ENCODE assay signal across 21 mouse cellular contexts in genomic region chr3:52003663-52004062, GRCm38 (mm10).
A peak's percentile ranks its signal among the peaks of the same experiment; 100 is the strongest.
DNase-seq lines count a peak whose midpoint lies in the region; ATAC-seq and TF ChIP-seq lines count a peak whose summit lies in the region.
"Had no signal": no experiment of that assay in that cellular context is flagged by ENCODE, and none has a peak within 500 bp of the region (broad histone marks: within the 10 kb centered on the region; RNA-seq: fewer than 3 reads in every experiment).

No protein-coding gene starts in this region.

- H3K4me3 ChIP-seq in heart, embryonic 10.5 days: no peak overlapping the region
- no peak overlapping the region for H3K4me3 ChIP-seq in stomach, embryonic 16.5 days (replicated peaks; ENCODE audit: low read length)
- no peak overlapping the region for H3K4me3 ChIP-seq in stomach, postnatal 0 days (ENCODE audit: low read depth, low read length)
- H3K4me3 ChIP-seq in myocyte: no peak overlapping the region

- no peak overlapping the region for H3K9ac ChIP-seq in stomach, embryonic 16.5 days (ENCODE audit: low read length)
- no peak overlapping the region for H3K9ac ChIP-seq in stomach, postnatal 0 days (ENCODE audit: low read length)

- 93% methylated on average over 6 of the region's 6 CpGs for WGBS in heart, embryonic 10.5 days
- WGBS in stomach, embryonic 16.5 days: 73% methylated on average over 6 of the region's 6 CpGs
- 68% methylated on average over 6 of the region's 6 CpGs for WGBS in stomach, postnatal 0 days

- TF ChIP-seq CTCF in stomach, postnatal 0 days (IDR thresholded peaks at IDR 0.05; ENCODE audit: low read depth): no peak

- no peaks in the 10 kb centered on the region for H3K79me2 ChIP-seq in myocyte (ENCODE audit: control insufficient read depth, insufficient read depth)

- peaks cover 31% of the 10 kb centered on the region for H3K4me1 ChIP-seq in heart, embryonic 10.5 days
- peaks cover 42% of the 10 kb centered on the region for H3K4me1 ChIP-seq in stomach, embryonic 16.5 days (ENCODE audit: control insufficient read depth, insufficient read depth, low read length)
- H3K4me1 ChIP-seq in stomach, postnatal 0 days (replicated peaks; ENCODE audit: control insufficient read depth, insufficient read depth): peaks cover 2% of the 10 kb centered on the region; the same call in 1 of the 2 replicates

- TF ChIP-seq EP300 in stomach, postnatal 0 days (optimal IDR thresholded peaks at IDR 0.05): no peak

- no peaks in the 10 kb centered on the region for H3K27me3 ChIP-seq in heart, embryonic 10.5 days (ENCODE audit: insufficient read depth, poor library complexity, severe bottlenecking)
- no peaks in the 10 kb centered on the region for H3K27me3 ChIP-seq in stomach, embryonic 16.5 days (ENCODE audit: control insufficient read depth, insufficient read depth, low read length)
- no peaks in the 10 kb centered on the region for H3K27me3 ChIP-seq in stomach, postnatal 0 days (ENCODE audit: control insufficient read depth, insufficient read depth, low read length)
- no peaks in the 10 kb centered on the region for H3K27me3 ChIP-seq in myocyte (ENCODE audit: control insufficient read depth, insufficient read depth, insufficient read length)
- H3K27me3 ChIP-seq: CH12.LX, Patski had no signal

- no peak overlapping the region for H3ac ChIP-seq in myocyte (ENCODE audit: control insufficient read depth, insufficient read length)

- H3K9me3 ChIP-seq in heart, embryonic 10.5 days: no peaks in the 10 kb centered on the region
- no peaks in the 10 kb centered on the region for H3K9me3 ChIP-seq in stomach, embryonic 16.5 days (replicated peaks; ENCODE audit: control insufficient read depth, low read length)
- no peaks in the 10 kb centered on the region for H3K9me3 ChIP-seq in stomach, postnatal 0 days (ENCODE audit: control insufficient read depth, low read length)
- H3K9me3 ChIP-seq: G1E had no signal

- H3K36me3 ChIP-seq in heart, embryonic 10.5 days: no peaks in the 10 kb centered on the region
- H3K36me3 ChIP-seq in stomach, embryonic 16.5 days (ENCODE audit: control insufficient read depth, insufficient read depth, low read length): no peaks in the 10 kb centered on the region
- no peaks in the 10 kb centered on the region for H3K36me3 ChIP-seq in stomach, postnatal 0 days (ENCODE audit: control insufficient read depth, insufficient read depth, low read length)
- no peaks in the 10 kb centered on the region for H3K36me3 ChIP-seq in myocyte (ENCODE audit: control insufficient read depth, insufficient read depth)
- H3K36me3 ChIP-seq: G1E had no signal

- peak; percentile 54 for DNase-seq in heart, adult 11 months
- DNase-seq in heart, embryonic 10.5 days (ENCODE audit: low spot score): no peak
- no peak for DNase-seq in stomach, postnatal 0 days (ENCODE audit: low spot score)
- DNase-seq in adrenal gland, postnatal 25 days: no peak
- DNase-seq: adrenal gland, adult 2 months; adrenal gland, adult 8-10 months; adrenal gland, postnatal 10 days; adrenal gland, postnatal 14 days; adrenal gland, postnatal 36 days; B cell, adult 2 months; cerebellum, adult 11 months; cerebellum, adult 11-12 months; cerebellum, adult 18-20 months; cerebellum, adult 2 months had no signal

- no peak overlapping the region for H3K4me2 ChIP-seq in stomach, embryonic 16.5 days (ENCODE audit: low read depth, low read length)
- no peak overlapping the region for H3K4me2 ChIP-seq in stomach, postnatal 0 days (replicated peaks; ENCODE audit: low read depth)
- no peak overlapping the region for H3K4me2 ChIP-seq in myocyte (ENCODE audit: low read depth)

- H3K27ac ChIP-seq in heart, embryonic 10.5 days: no peak overlapping the region
- H3K27ac ChIP-seq in stomach, embryonic 16.5 days (ENCODE audit: low read length): peak overlapping the region; percentile 0; the same call in 1 of the 2 replicates
- H3K27ac ChIP-seq in stomach, postnatal 0 days (replicated peaks): no peak overlapping the region

- no peak for TF ChIP-seq POLR2A in myocyte (IDR thresholded peaks at IDR 0.05; ENCODE audit: insufficient read length, low read depth)

- no peak for ATAC-seq in stomach, embryonic 16.5 days (ENCODE audit: insufficient read depth, low FRiP score)
- ATAC-seq in stomach, postnatal 0 days (ENCODE audit: low FRiP score, low TSS enrichment): no peak
- ATAC-seq: activated CD4-positive, CD25-positive, alpha-beta regulatory T cell, adult 4 months; CD4-positive, CD25-positive, alpha-beta regulatory T cell, adult 4 months; Patski had no signal

TF ChIP-seq in myocyte, 11 proteins besides CTCF, POLR2A, EP300 and RAD21:
- TF ChIP-seq REST (IDR thresholded peaks at IDR 0.05; ENCODE audit: insufficient read depth, insufficient read length): no peak
- no peak for TF ChIP-seq USF1 (IDR thresholded peaks at IDR 0.05; ENCODE audit: low read depth)
- peak; percentile 11 for TF ChIP-seq TCF3 (IDR thresholded peaks at IDR 0.05; ENCODE audit: insufficient read length, low read depth)
- peak; percentile 13 to 81 (median 56) for TF ChIP-seq MYOG (IDR thresholded peaks at IDR 0.05; ENCODE audit: control insufficient read depth in 1 of 3, insufficient read depth in 1 of 3, insufficient read length in 2 of 3, low read depth in 2 of 3)
- peak; percentile 10 for TF ChIP-seq TCF12 (IDR thresholded peaks at IDR 0.05; ENCODE audit: insufficient read depth, poor library complexity, severe bottlenecking)
- TF ChIP-seq MYOD1 (IDR thresholded peaks at IDR 0.05; ENCODE audit: control insufficient read depth in 1 of 3, insufficient read length in 2 of 3, low read depth in 2 of 3): peak in 2 of 3 experiments; percentile 73 to 74
TF ChIP-seq in myocyte: peak in this region for 4.
